Mouse (Mus musculus) midbrain, postnatal 0 days (tissue): ENCODE measurements at regions not wholly inside any gene's neighbourhood (a gene's known extent, or its start where the extent isn't known, plus 50 kb on each side); places are given as distances from the start of the nearest gene placed in this dataset.

Experiments used
- ATAC-seq: fragments of 200-750 bp; cut with Nextera tagmentation; 2 replicates; pipeline ENCODE4 v1.8.0; 2017; ENCODE audit warnings: moderate number of reproducible peaks, mild to moderate bottlenecking, moderate TSS enrichment, moderate library complexity; ENCODE audit not compliant: low FRiP score
- DNase-seq: peaks from one replicate; pipeline ENCODE4 v3.0.0-alpha.2; 2015; ENCODE audit warnings: low spot score
- H3K27ac ChIP-seq: fragments of 300-500 bp; sonication (generic); 2 replicates; pipeline ENCODE4 v1.5.1; 2014; ENCODE audit warnings: low read depth, mild to moderate bottlenecking, low read length, mixed read lengths
- H3K27me3 ChIP-seq: fragments of 300-500 bp; sonication (generic); 2 replicates; pipeline ENCODE4 v1.6.1; 2014; ENCODE audit warnings: low read length, control low read depth, mixed read lengths; ENCODE audit not compliant: insufficient read depth
- H3K36me3 ChIP-seq: fragments of 300-500 bp; sonication (generic); 2 replicates; pipeline ENCODE4 v1.6.1; 2014; ENCODE audit warnings: low read length, control low read depth, mixed read lengths; ENCODE audit not compliant: insufficient read depth
- H3K4me1 ChIP-seq: fragments of 300-500 bp; sonication (generic); 2 replicates; pipeline ENCODE4 v1.6.1; 2014; ENCODE audit warnings: mild to moderate bottlenecking, control low read depth, antibody characterized with exemption, low read length, mixed read lengths; ENCODE audit not compliant: insufficient read depth
- H3K4me2 ChIP-seq: fragments of 300-500 bp; sonication (generic); 2 replicates; pipeline ENCODE4 v1.6.1; 2014; ENCODE audit warnings: low read depth, mild to moderate bottlenecking, low read length, mixed read lengths; ENCODE audit not compliant: poor library complexity, severe bottlenecking
- H3K4me3 ChIP-seq: fragments of 300-500 bp; sonication (generic); 2 replicates; pipeline ENCODE4 v1.5.1; 2014; ENCODE audit warnings: low read depth, mild to moderate bottlenecking, low read length, moderate library complexity
- H3K9ac ChIP-seq: fragments of 300-500 bp; sonication (generic); replicated peaks from 2 replicates; pipeline ENCODE4 v1.6.1; 2014; ENCODE audit warnings: mild to moderate bottlenecking, low read length, moderate library complexity, mixed read lengths; ENCODE audit not compliant: poor library complexity, severe bottlenecking
- H3K9me3 ChIP-seq: fragments of 300-500 bp; sonication (generic); 2 replicates; pipeline ENCODE4 v1.6.1; 2016; ENCODE audit warnings: low read length, control low read depth
- CTCF ChIP-seq: IDR thresholded peaks from 2 replicates; pipeline ENCODE4 v1.5.1; 2016; ENCODE audit warnings: antibody characterized with exemption, mild to moderate bottlenecking
- WGBS: fragments of 180-500 bp; shearing (Covaris S2); extraction: QIAGEN DNeasy Blood & Tissue Kit; methylation state at CpG from one replicate; pipeline ENCODE4 v1.1.7; 2014; 5-methylcytosine and 5-hydroxymethylcytosine counted together

GRCm38 (mm10) chr13:16261145-16261544 lies 249.5 kb downstream of the Inhba start:
- Histone ChIP-seq H3K27me3 (no peaks in the 10 kb centered on the region), H3K4me2 (no peak overlapping the region), H3K9me3 (no peaks in the 10 kb centered on the region), H3K4me1 (no peaks in the 10 kb centered on the region), H3K4me3 (no peak overlapping the region), H3K36me3 (no peaks in the 10 kb centered on the region), H3K9ac (no peak overlapping the region), H3K27ac (no peak overlapping the region)
- TF ChIP-seq CTCF: no peak
- WGBS: 86% methylated on average over 3 of the region's 3 CpGs
- no peak for DNase-seq
- no peak for ATAC-seq

- H3K4me1 ChIP-seq: no peaks in the 10 kb centered on the region
- 85% methylated on average over 3 of the region's 3 CpGs for WGBS
- H3K4me3 ChIP-seq: no peak overlapping the region
- H3K9ac ChIP-seq: no peak overlapping the region
- TF ChIP-seq CTCF: no peak
- H3K36me3 ChIP-seq: no peaks in the 10 kb centered on the region
- H3K9me3 ChIP-seq: no peaks in the 10 kb centered on the region
- H3K27ac ChIP-seq: no peak overlapping the region
- DNase-seq: no peak
- no peak overlapping the region for H3K4me2 ChIP-seq
- ATAC-seq: no peak
- H3K27me3 ChIP-seq: no peaks in the 10 kb centered on the region
Observed at GRCm38 (mm10) chr13:16279974-16280373, 268.3 kb downstream of the Inhba start.

- Histone ChIP-seq H3K27ac (no peak overlapping the region), H3K9me3 (no peaks in the 10 kb centered on the region), H3K4me1 (no peaks in the 10 kb centered on the region), H3K4me3 (no peak overlapping the region), H3K36me3 (no peaks in the 10 kb centered on the region), H3K27me3 (no peaks in the 10 kb centered on the region), H3K4me2 (no peak overlapping the region), H3K9ac (no peak overlapping the region)
- TF ChIP-seq CTCF: no peak
- 74% methylated on average over 2 of the region's 2 CpGs for WGBS
- ATAC-seq (no peak), DNase-seq (no peak)
Observed at GRCm38 (mm10) chr13:16280742-16281141, 269.1 kb downstream of the Inhba start.

- TF ChIP-seq CTCF: no peak
- Histone ChIP-seq H3K4me3 (no peak overlapping the region), H3K27me3 (no peaks in the 10 kb centered on the region), H3K4me1 (no peaks in the 10 kb centered on the region), H3K27ac (no peak overlapping the region), H3K9me3 (no peaks in the 10 kb centered on the region), H3K9ac (no peak overlapping the region), H3K36me3 (no peaks in the 10 kb centered on the region), H3K4me2 (no peak overlapping the region)
- DNase-seq: no peak
- no peak for ATAC-seq
Observed at GRCm38 (mm10) chr13:16281777-16282176, 270.1 kb downstream of the Inhba start.

- no peak for DNase-seq
- WGBS: 37% methylated on average over 2 of the region's 2 CpGs
- Histone ChIP-seq H3K9ac (no peak overlapping the region), H3K4me3 (no peak overlapping the region), H3K4me2 (no peak overlapping the region), H3K27me3 (no peaks in the 10 kb centered on the region), H3K9me3 (no peaks in the 10 kb centered on the region), H3K27ac (no peak overlapping the region), H3K36me3 (no peaks in the 10 kb centered on the region), H3K4me1 (no peaks in the 10 kb centered on the region)
- ATAC-seq: no peak
- TF ChIP-seq CTCF: no peak
Observed at GRCm38 (mm10) chr13:16282230-16282629, 270.6 kb downstream of the Inhba start.

GRCm38 (mm10) chr13:16283336-16283735 lies 271.7 kb downstream of the Inhba start:
- no peaks in the 10 kb centered on the region for H3K4me1 ChIP-seq
- no peak for TF ChIP-seq CTCF
- no peaks in the 10 kb centered on the region for H3K9me3 ChIP-seq
- H3K27me3 ChIP-seq: no peaks in the 10 kb centered on the region
- ATAC-seq (no peak), DNase-seq (no peak)
- H3K4me3 ChIP-seq: no peak overlapping the region
- H3K4me2 ChIP-seq: no peak overlapping the region
- 90% methylated on average over 4 of the region's 4 CpGs for WGBS
- H3K27ac ChIP-seq: no peak overlapping the region
- H3K36me3 ChIP-seq: no peaks in the 10 kb centered on the region
- H3K9ac ChIP-seq: no peak overlapping the region

- no peak for ATAC-seq
- Histone ChIP-seq H3K9ac (no peak overlapping the region), H3K4me3 (no peak overlapping the region), H3K27me3 (no peaks in the 10 kb centered on the region), H3K4me2 (no peak overlapping the region), H3K36me3 (no peaks in the 10 kb centered on the region), H3K27ac (no peak overlapping the region), H3K9me3 (no peaks in the 10 kb centered on the region), H3K4me1 (no peaks in the 10 kb centered on the region)
- 71% methylated on average over 2 of the region's 2 CpGs for WGBS
- no peak for DNase-seq
- no peak for TF ChIP-seq CTCF
Observed at GRCm38 (mm10) chr13:16289633-16290032, 278.0 kb downstream of the Inhba start.
